Comparison of ENCODE assay signal across 10 mouse cellular contexts in genomic region chr11:117113377-117113776, GRCm38 (mm10). TPM values are rescaled to one million over a fixed set of nuclear protein-coding genes. Genes with fewer than 3 reads are reported as not detected.
DNase-seq lines count a peak whose midpoint lies in the region; ATAC-seq and TF ChIP-seq lines count a peak whose summit lies in the region.
"Had no signal": no experiment of that assay in that cellular context is flagged by ENCODE, and none has a peak within 500 bp of the region (broad histone marks: within the 10 kb centered on the region; RNA-seq: fewer than 3 reads in every experiment).

No protein-coding gene starts in this region.

- peaks cover 7% of the 10 kb centered on the region; the same call in 1 of the 2 replicates for H3K36me3 ChIP-seq in kidney, embryonic 15.5 days
- H3K36me3 ChIP-seq in ES-Bruce4 (ENCODE audit: control insufficient read depth, insufficient read depth, low read length, poor library complexity, severe bottlenecking), result 0 out of 2 replicates have a peak, but pooled peaks cover 3% of the 10 kb centered on the region
- peaks cover 16% of the 10 kb centered on the region for H3K36me3 ChIP-seq in liver, embryonic 15.5 days (replicated peaks)

- peaks cover 47% of the 10 kb centered on the region for H3K4me1 ChIP-seq in kidney, embryonic 15.5 days
- peaks cover 3% of the 10 kb centered on the region for H3K4me1 ChIP-seq in ES-Bruce4 (ENCODE audit: control insufficient read depth, insufficient read depth, low read length)
- H3K4me1 ChIP-seq in bone marrow, adult 2 months (ENCODE audit: control insufficient read depth, insufficient read depth, low read length), result peaks cover 10% of the 10 kb centered on the region
- H3K4me1 ChIP-seq in liver, embryonic 15.5 days (replicated peaks), result peaks cover 75% of the 10 kb centered on the region

- no peak overlapping the region for H3K4me3 ChIP-seq in kidney, embryonic 15.5 days (replicated peaks)
- no peak overlapping the region for H3K4me3 ChIP-seq in ES-Bruce4 (ENCODE audit: low read depth, low read length)
- no peak overlapping the region for H3K4me3 ChIP-seq in bone marrow, adult 2 months (replicated peaks; ENCODE audit: control insufficient read depth, low read depth, low read length)
- peak overlapping the region; percentile 92 for H3K4me3 ChIP-seq in liver, embryonic 15.5 days (replicated peaks)

- no peak overlapping the region for H3K9ac ChIP-seq in kidney, embryonic 15.5 days
- H3K9ac ChIP-seq in ES-Bruce4 (ENCODE audit: low read depth, poor library complexity, severe bottlenecking), result peak overlapping the region; percentile 87; the same call in 1 of the 2 replicates
- H3K9ac ChIP-seq in liver, embryonic 15.5 days, result 0 out of 2 replicates have a peak overlapping the region, but pooled peaks have one; percentile 80

- peak overlapping the region; percentile 99; the same call in 1 of the 2 replicates for H3K27ac ChIP-seq in kidney, embryonic 15.5 days
- peak overlapping the region; percentile 90 for H3K27ac ChIP-seq in ES-Bruce4 (ENCODE audit: insufficient read depth, low read length)
- H3K27ac ChIP-seq in bone marrow, adult 2 months (ENCODE audit: control insufficient read depth, insufficient read depth, low read depth, low read length, poor library complexity), result no peak overlapping the region
- peak overlapping the region; percentile 100 for H3K27ac ChIP-seq in liver, embryonic 15.5 days (replicated peaks)

- peak; percentile 85 for TF ChIP-seq CTCF in ES-Bruce4 (IDR thresholded peaks at IDR 0.05; ENCODE audit: low read depth, low read length)
- TF ChIP-seq CTCF in bone marrow, adult 2 months (IDR thresholded peaks at IDR 0.05; ENCODE audit: control insufficient read depth, insufficient read depth, low read length), result peak; percentile 20; the same call in 1 of the 2 replicates

- no peak for DNase-seq in kidney, adult 18-20 months
- no peak for DNase-seq in embryo, embryonic 11 days
- DNase-seq in kidney, adult 8-10 months, result no peak
- DNase-seq in right cerebral cortex, adult 2 months (ENCODE audit: low spot score in 2 of 2), result no peak

- no peaks in the 10 kb centered on the region for H3K27me3 ChIP-seq in kidney, embryonic 15.5 days
- no peaks in the 10 kb centered on the region for H3K27me3 ChIP-seq in ES-Bruce4 (ENCODE audit: control insufficient read depth, insufficient read depth, low read length, poor library complexity, severe bottlenecking)
- H3K27me3 ChIP-seq in liver, embryonic 15.5 days, result no peaks in the 10 kb centered on the region
- H3K27me3 ChIP-seq: hindbrain, embryonic 13.5 days; midbrain, embryonic 13.5 days had no signal

- TF ChIP-seq EP300 in ES-Bruce4 (IDR thresholded peaks at IDR 0.05; ENCODE audit: insufficient read depth, low read depth, low read length), result no peak

- no peak for TF ChIP-seq POLR2A in ES-Bruce4 (IDR thresholded peaks at IDR 0.05; ENCODE audit: insufficient read depth, low read length)
- TF ChIP-seq POLR2A in bone marrow, adult 2 months (IDR thresholded peaks at IDR 0.05; ENCODE audit: borderline replicate concordance, control insufficient read depth, low read depth, low read length), result no peak

- no peak for ATAC-seq in kidney, embryonic 15.5 days (replicated peaks; ENCODE audit: low FRiP score)
- no peak for ATAC-seq in liver, embryonic 15.5 days (ENCODE audit: insufficient read depth)
- ATAC-seq: midbrain, embryonic 13.5 days had no signal

- 91% methylated on average over 5 of the region's 5 CpGs for WGBS in kidney, embryonic 15.5 days
- 86% methylated on average over 5 of the region's 5 CpGs for WGBS in bone marrow, adult 2 months
- 77% methylated on average over 5 of the region's 5 CpGs for WGBS in liver, embryonic 15.5 days (ENCODE audit: insufficient replicate concordance)

- H3K4me2 ChIP-seq in kidney, embryonic 15.5 days, result 0 out of 2 replicates have a peak overlapping the region, but pooled peaks have one; percentile 81
- H3K4me2 ChIP-seq in liver, embryonic 15.5 days, result peak overlapping the region; percentile 90

- no peaks in the 10 kb centered on the region for H3K9me3 ChIP-seq in kidney, embryonic 15.5 days (replicated peaks)
- no peaks in the 10 kb centered on the region for H3K9me3 ChIP-seq in ES-Bruce4 (replicated peaks; ENCODE audit: control insufficient read depth, insufficient read depth, low read length, poor library complexity, severe bottlenecking)
- no peaks in the 10 kb centered on the region; the same call in 1 of the 2 replicates for H3K9me3 ChIP-seq in liver, embryonic 15.5 days (replicated peaks)
- H3K9me3 ChIP-seq: hindbrain, embryonic 13.5 days; midbrain, embryonic 13.5 days had no signal

RNA-seq across cellular contexts. Expression of gene Sec14l1, which starts 1.6 kb away (rescaled TPM):
- polyA plus RNA-seq in kidney, embryonic 15.5 days (2015; fragmentation: Nextera tagmentation; extraction: Ambion mirVana), result 66.5 and 69.0 TPM in 2 replicates
- polyA plus RNA-seq in ES-Bruce4 (2011; ENCODE audit: insufficient read depth, insufficient read length, low read depth, missing spikeins), result 77.5 and 77.7 TPM in 2 replicates
- 13.5 and 22.8 TPM in 2 replicates for polyA plus RNA-seq in bone marrow, adult 2 months (2011; ENCODE audit: insufficient read depth, insufficient read length, low replicate concordance, missing spikeins)
- polyA plus RNA-seq in liver, embryonic 15.5 days (2015; fragmentation: Nextera tagmentation; extraction: Ambion mirVana), result 18.0 and 20.4 TPM in 2 replicates
